Mouse (Mus musculus) G1E (cell line): ENCODE measurements around the gene Rimklb.

ENCODE experiments used
- CTCF ChIP-seq: IDR thresholded peaks from 2 replicates; pipeline ENCODE4 v1.5.1; 2012; ENCODE audit warnings: low read depth, low read length, inconsistent platforms, mixed read lengths
- GATA1 ChIP-seq: IDR thresholded peaks from 2 replicates; pipeline ENCODE4 v1.6.1; 2012; ENCODE audit warnings: borderline replicate concordance, low read length, inconsistent platforms, mixed read lengths
- GATA2 ChIP-seq: IDR thresholded peaks from 2 replicates; pipeline ENCODE4 v1.6.1; 2012; ENCODE audit warnings: low read depth, low read length, inconsistent platforms, borderline replicate concordance
- POLR2AphosphoS5 ChIP-seq: IDR thresholded peaks from 2 replicates; pipeline ENCODE4 v1.6.1; 2012; ENCODE audit warnings: low read depth, low read length, inconsistent platforms; ENCODE audit not compliant: insufficient replicate concordance
- TAL1 ChIP-seq: conservative IDR thresholded peaks from 2 replicates; pipeline ENCODE4 v1.6.1; 2012; ENCODE audit warnings: low read depth, low read length, inconsistent platforms, mixed read lengths

GRCm38 (mm10) chr6:122539564-122539963 lies 41.0 kb upstream of the Rimklb start:
- TF ChIP-seq POLR2AphosphoS5 (no peak), TAL1 (no peak), GATA2 (no peak), CTCF (no peak), GATA1 (no peak)
